Mouse (Mus musculus) T-helper 17 cell (primary cell): ENCODE results near the gene Hist1h4b.

Experiments
- in situ Hi-C, 2 experiments: fragments of 300-600 bp; cut with MboI, MseI; formaldehyde crosslinking; loops; 1 replicate in 1 of 2; 2 replicates in 1 of 2; pipeline ENCODE4 v1.15.1; 2025; ENCODE audit warnings: high pct_unique_total_duplicates in 2 of 2

Gene Hist1h4b

DNA sequence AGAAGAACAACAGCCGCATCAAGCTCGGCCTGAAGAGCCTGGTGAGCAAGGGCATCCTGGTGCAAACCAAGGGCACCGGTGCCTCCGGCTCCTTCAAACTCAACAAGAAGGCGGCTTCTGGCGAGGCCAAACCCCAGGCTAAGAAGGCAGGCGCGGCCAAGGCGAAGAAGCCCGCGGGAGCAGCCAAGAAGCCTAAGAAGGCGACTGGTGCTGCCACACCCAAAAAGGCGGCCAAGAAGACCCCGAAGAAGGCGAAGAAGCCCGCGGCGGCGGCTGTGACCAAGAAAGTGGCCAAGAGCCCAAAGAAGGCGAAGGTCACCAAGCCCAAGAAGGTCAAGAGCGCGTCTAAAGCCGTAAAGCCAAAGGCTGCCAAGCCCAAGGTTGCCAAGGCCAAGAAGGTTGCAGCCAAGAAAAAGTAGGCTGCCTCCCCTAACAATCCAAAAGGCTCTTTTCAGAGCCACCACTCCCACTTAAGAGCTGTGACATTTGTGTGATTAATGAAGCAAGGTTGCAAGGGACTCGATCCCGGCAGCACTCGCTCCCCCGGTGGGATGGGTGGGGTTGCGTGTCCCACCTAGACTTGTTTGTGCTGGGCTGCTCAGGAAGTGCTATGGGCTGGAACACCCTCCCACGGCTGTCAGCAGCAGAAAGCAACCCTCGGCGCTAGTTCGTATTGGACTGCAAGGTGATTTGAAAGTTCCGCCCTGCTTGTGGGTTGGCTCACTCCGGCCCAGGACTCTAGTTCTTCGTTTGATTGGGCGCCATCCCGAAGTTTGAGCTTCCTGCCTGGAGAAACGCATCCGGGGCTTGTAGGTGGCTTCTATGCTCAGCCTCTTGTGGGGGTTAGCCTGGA is 17.5 kb upstream of the Hist1h4b start:
- in situ Hi-C loops: loop anchor here in 1 of 2 experiments (5.0 kb wide), 2 partner anchors 37 to 112 kb away; no protein-coding TSS in a partner anchor

DNA sequence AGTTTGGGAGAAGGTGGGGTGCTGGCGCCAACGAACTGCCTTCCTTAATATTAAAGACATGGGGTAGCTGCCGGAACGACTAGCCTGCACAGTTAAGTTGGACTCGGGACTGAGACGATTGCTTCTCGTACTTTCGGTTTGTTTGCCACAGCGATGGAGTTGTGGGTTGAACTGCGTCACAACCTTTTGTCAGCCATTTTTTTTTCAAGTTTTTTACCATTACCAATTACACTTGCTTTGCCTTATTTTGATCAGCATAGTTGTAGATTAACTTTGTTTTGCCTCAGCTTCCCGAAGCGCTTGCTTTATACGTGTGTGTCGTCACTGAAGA is 16.9 kb upstream of the Hist1h4b start:
- in situ Hi-C loops: loop anchor here in 1 of 2 experiments (5.0 kb wide), 2 partner anchors 38 to 113 kb away; no protein-coding TSS in a partner anchor

DNA sequence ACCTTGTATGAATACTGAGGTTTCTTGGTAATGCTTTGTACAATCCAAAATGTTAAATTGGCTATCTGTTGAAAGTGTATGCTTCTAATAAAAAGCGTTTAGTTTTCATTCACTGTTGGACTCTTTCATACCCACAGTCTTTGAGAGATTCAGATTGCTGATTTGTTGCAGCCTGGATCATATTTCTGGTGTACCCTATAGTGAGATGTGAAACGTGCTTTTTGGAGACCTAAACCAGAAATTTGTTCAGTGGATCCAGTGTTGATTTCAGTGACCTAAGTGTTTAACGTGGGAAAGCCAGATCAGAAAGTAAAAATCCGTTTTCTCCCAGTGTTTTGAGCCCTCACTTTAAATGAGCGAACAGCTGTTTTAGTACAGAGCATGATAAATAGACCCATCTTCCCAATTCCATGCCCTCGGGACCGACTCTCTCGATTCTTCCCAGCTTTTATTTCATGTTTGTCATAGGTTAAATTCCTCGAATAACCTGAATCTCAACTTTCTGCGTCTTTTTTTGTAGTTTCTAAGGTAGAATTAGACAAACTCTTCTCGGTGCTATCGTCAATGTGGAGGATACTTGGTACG is 16.5 kb upstream of the Hist1h4b start:
- in situ Hi-C loops: no loop called here

DNA sequence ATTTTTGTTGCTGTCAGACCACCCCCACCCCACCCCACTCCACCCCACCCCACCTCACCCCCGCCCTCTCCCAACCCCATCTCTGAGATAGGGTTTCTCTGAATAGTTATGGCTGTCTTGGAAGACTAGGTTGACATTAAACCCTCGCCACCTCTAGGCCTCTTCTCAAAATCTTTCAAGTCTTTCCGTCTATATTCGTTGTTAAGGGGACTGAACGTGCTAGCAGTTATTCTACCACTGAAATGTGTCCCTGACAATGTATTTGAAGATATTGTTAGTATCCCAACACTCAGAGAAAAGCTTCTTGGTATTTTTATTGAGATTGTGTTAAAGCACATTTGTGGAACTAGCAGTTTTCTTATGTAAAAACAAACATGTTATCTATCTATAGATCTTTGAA is 15.9 kb upstream of the Hist1h4b start:
- in situ Hi-C loops: no loop called here

DNA sequence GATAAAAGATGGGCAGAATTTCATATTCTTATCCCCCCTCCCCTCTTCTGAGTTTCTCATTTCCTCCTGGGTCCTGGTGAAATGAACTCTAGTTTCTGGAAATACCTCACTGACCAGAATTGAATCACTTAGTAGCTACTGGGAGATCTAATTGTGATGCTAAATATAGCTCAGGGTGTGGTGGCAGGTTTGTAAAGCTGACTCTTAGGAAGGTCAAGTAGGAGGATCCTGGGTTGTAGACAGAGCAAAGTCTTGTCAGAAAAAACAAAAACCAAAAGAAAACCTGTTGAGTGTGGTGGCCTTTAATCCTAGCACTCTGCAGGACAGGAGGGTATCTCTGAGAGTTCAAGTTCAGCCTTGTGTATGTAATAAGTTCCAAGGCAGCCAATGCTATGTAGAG is 14.8 kb upstream of the Hist1h4b start:
- in situ Hi-C loops: no loop called here

DNA sequence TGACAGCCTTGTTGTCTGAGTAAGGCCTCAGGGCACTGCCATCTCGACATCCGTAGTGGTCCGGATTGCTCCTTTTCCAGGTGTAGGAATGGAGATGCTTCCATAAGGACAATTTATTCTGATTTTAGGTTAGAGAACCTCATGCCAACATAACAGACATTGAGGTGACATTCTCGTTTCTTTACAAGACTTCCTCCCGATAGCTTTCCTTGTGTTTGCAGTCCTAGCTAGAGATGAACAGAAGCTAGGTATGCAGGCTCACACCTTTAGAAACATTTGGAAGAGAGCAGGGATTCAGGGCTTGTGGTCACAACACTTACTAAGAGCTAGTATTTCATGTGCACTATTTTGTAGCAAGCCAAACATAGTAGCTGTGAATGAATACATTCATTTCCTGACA is 13.6 kb upstream of the Hist1h4b start:
- in situ Hi-C loops: no loop called here

DNA sequence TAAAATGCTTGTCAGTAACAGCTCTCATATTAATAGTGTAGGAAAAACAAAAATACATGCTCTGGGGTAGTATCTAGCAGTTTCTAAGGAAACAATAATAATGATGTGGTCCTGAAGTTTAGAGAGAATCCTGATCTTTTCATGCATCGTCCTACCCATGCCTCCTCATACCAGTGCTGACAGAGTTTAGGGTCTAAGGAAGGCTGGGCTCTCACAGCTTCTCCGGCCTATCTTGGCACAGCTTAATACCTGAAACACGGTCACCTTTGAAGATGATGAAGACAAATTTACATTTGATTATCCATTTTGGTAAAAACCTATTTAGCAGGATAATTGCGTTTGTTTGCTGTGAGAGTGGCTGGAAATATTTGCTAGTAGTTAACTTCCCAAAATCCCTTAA is 12.8 kb upstream of the Hist1h4b start:
- in situ Hi-C loops: no loop called here

DNA sequence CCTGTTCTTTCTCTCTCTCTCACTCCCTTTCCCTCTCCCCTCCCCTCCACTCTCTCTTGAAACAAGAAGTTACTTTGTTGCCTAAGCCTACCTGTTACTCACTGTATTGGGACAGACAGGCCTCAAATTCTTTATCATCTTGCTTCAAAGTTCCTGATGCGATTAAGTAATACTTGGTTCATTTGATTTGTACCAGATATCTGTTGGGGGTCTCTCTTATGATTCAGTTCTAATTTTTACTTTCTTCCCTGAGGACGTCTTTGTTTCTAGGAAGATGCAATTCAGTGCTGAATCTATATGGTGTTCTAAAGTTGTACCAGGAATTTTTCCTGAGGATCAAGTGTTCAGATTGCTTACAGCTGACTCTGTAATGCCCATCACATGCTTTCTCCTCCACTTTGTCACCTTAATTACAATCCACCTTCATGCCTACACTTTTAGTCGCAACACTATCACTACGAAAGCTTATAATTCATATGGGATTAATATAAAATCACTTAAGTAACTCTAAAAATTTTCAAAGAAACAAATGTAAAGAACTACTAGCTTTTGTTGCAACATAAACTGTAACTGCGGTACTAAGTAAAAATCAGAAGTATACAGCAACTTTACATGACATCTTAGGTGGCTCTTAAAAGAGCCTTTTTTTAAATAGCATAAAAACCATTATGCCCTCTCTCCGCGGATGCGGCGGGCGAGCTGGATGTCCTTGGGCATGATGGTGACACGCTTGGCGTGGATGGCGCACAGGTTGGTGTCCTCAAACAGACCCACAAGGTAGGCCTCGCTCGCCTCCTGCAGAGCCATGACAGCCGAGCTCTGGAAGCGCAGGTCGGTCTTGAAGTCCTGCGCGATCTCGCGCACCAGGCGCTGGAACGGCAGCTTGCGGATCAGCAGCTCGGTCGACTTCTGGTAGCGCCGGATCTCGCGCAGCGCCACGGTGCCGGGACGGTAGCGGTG is 12.1 kb upstream of the Hist1h4b start:
- in situ Hi-C loops: loop anchor here (5.0 kb wide), 1 partner anchor 1707 kb away; the partner anchor contains the start of genes Hist1h2ah (in 2 of the 2) and Hist1h2bk (in 2 of the 2)

DNA sequence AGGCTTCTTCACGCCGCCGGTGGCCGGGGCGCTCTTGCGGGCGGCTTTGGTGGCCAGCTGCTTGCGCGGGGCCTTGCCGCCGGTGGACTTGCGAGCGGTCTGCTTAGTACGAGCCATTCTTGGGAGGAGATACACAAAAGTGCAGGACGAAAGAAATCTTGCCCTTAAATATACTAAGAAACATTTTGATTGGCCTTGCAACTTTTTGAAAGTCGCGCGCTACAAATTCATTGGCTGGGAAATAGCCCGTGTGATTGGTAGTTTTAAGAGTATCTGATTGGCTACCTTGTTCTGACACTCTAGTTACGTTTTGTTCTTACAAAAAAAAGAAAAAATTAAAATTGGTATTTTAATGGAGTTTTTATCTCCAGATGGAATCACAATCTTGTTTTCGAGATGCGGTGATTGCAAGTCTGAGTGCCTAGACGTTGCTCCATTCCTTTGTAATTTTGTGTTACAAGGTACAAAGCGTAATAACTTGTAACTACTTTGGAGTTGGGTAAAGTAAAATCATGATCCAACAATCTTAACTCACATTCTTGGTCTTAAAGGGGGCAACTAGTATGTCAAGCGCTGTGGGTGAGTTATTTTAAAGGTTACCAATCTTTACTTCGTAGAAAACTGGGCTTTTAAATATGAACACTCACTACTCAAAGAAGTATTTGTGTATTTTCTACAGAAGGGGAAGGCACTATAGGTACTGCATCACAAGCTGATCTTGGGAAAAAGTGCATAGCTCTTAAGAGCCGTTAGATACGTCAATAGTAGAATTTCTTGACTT is 11.2 kb upstream of the Hist1h4b start, which contains the start of gene Hist1h3c:
Gene Hist1h3c, minus strand, starts transcription at position 222 of the 781 bp plus-strand sequence.
- in situ Hi-C loops: loop anchor here (5.0 kb wide), 1 partner anchor 1708 kb away; the partner anchor contains the start of genes Hist1h2ah (in 2 of the 2) and Hist1h2bk (in 2 of the 2)

DNA sequence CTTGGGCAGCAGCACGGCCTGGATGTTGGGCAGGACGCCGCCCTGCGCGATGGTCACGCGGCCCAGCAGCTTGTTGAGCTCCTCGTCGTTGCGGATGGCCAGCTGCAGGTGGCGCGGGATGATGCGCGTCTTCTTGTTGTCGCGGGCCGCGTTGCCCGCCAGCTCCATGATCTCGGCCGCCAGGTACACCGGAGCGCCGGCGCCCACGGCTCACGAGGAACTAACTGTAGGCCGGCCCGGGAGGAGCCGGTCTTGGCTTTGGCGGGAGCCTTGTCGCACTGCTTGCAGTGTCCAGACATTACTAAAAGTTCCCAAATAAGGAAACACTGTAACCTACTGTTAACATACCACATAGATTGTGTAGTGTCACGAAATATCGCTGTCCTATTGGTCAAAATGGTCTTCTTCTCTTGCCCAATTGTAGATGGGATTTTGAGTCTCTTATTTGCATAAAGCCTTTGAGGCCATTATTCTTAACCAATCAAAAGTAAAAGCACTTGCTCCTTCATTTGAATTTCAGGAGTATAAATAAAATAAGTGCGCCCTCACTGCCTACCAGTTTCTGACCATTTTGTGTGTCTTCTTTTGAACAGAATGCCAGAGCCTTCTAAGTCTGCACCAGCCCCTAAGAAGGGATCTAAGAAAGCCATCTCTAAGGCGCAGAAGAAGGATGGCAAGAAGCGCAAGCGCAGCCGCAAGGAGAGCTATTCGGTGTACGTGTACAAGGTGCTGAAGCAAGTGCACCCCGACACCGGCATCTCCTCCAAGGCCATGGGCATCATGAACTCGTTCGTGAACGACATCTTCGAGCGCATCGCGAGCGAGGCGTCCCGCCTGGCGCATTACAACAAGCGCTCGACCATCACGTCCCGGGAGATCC is 10.4 kb upstream of the Hist1h4b start, which contains the start of gene Hist1h2bb:
Gene Hist1h2bb, plus strand, starts transcription at position 534 of the 880 bp plus-strand sequence.
- in situ Hi-C loops: loop anchor here (5.0 kb wide), 1 partner anchor 1709 kb away; the partner anchor contains the start of genes Hist1h2ah (in 2 of the 2) and Hist1h2bk (in 2 of the 2)

DNA sequence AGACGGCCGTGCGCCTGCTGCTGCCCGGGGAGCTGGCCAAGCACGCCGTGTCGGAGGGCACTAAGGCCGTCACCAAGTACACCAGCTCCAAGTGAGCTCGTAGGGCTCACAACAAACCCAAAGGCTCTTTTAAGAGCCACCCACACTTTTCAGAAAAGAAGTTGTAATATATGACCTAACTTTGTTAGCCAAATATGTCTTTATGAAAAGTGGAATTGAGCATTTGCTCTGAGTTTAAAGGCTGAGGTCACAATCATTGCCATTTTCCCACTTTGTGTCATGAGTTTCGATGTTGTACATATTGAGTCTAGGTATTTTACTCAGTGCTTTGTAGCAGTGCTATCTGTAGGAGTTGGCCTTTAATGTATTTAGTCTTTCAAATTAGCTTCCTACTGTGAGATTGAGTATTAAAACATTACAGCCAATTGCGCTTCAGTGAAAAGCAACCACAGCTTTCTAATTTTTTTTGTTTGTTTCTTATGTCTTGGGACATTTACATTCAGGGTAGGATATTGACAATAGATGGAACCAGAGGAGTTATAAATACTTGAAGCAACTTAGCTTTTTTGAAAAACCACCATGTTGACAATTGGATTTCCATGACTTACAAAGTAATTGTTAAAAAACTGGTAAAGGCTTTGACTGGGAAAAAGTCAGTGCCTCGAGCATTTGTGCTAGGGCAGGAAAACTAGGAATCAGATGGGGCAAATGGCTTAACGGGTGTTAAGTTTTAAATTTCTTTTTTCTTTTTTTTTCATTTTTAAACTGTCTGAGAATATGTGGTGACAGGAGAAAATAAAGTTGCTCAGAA is 9.5 kb upstream of the Hist1h4b start:
- in situ Hi-C loops: loop anchor here (5.0 kb wide), 1 partner anchor 1710 kb away; the partner anchor contains the start of genes Hist1h2ah (in 2 of the 2) and Hist1h2bk (in 2 of the 2)

DNA sequence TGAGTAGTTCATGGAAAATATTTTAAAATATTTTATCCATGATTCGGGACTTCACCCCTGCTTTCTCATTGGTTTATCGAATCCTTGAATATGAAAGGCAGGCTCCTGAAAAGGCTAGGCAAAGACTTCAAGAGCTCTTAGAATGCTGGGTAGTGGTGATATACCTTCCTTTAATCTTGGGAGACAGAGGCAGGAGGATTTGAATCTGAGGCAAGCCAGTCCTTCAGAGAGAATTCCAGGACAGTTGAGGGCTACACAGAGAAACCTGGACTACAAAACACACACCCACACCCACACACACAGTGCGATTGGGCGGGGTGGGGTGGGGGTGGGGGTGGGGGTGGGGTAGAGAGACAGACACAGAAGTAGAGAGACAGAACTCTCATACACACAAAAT is 8.9 kb upstream of the Hist1h4b start:
- in situ Hi-C loops: loop anchor here (5.0 kb wide), 1 partner anchor 1711 kb away; the partner anchor contains the start of genes Hist1h2ah (in 2 of the 2) and Hist1h2bk (in 2 of the 2)

DNA sequence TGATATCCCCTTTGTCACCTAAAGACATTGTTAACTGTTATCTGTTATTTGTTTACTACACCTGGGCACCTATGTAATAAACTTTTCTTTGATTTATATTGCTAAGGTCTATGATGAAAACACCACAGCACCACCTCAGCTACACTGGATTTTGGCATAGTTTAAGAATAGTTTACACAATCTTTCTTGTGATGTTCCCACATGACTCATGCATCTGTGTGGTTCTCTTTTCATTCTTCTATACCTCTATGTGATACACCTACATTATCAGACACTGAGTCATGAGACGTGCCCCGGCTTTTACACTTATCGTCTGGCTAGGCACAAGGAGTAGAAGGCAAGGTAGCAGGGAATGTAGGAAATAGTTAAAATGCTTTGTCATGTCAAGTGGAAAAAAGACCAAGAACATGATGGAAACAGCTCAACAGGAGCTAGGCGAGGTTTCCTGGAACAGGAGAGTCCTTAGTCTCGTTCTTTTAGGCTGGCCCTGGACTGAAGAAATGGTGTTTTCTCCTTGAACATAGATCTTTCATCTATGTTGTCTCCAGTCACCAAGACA is 7.2 kb upstream of the Hist1h4b start:
- in situ Hi-C loops: loop anchor here (5.0 to 25.0 kb wide), 3 partner anchors 305 to 1962 kb away; partner anchors contain the start of genes Hist1h1b (in 2 of the 2), Hist1h2ah (in 2 of the 2), Hist1h2an (in 2 of the 2) and Hist1h2bk (in 2 of the 2)

DNA sequence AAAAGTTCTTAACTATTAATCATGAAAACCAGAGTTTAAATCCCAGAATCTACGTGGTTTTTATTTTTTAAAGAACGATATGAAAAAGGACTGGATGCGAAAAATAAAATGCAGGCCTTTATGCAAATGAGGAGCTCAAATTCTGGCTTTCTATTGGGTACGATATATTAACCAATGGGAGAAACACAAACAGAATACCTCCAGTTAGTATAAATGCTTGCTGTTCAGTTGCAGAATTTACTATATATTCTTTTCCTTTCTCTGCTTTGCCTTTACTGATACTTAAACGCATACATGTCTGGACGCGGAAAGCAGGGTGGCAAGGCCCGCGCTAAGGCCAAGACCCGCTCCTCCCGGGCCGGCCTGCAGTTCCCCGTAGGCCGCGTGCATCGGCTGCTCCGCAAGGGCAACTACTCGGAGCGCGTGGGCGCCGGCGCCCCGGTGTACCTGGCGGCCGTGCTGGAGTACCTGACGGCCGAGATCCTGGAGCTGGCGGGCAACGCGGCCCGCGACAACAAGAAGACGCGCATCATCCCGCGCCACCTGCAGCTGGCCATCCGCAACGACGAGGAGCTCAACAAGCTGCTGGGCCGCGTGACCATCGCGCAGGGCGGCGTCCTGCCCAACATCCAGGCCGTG is 5.9 kb upstream of the Hist1h4b start, which contains the start of gene Hist1h2ab:
Gene Hist1h2ab, plus strand, starts transcription at position 288 of the 639 bp plus-strand sequence.
- in situ Hi-C loops: loop anchor here (10.0 to 25.0 kb wide), 2 partner anchors 306 to 1964 kb away; partner anchors contain the start of genes Hist1h1b (in 2 of the 2), Hist1h2an (in 2 of the 2), Hist1h2bp (in 2 of the 2) and Hist1h3i (in 2 of the 2)

DNA sequence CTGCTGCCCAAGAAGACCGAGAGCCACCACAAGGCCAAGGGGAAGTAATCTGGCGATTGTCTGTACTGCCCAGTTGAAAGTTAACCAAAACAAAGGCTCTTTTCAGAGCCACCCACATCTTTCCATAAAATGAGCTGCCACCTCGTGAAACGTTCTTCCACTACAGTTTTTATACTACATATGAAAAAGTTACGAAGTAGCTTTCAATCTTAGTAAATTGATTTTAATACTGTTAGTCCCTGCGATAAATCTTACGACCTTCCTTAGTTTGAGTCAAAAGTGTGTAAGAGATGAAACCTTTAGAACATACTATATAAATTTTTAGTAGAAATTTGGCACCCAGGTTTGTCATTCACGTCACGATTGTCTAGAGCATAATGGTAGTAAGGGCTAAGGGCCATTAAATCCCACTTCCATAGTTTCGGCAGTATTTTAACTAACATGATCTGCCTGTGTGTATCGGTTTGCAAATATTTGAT is 5.3 kb upstream of the Hist1h4b start:
- in situ Hi-C loops: loop anchor here (10.0 to 25.0 kb wide), 2 partner anchors 307 to 1964 kb away; partner anchors contain the start of genes Hist1h1b (in 2 of the 2), Hist1h2an (in 2 of the 2), Hist1h2bp (in 2 of the 2) and Hist1h3i (in 2 of the 2)

DNA sequence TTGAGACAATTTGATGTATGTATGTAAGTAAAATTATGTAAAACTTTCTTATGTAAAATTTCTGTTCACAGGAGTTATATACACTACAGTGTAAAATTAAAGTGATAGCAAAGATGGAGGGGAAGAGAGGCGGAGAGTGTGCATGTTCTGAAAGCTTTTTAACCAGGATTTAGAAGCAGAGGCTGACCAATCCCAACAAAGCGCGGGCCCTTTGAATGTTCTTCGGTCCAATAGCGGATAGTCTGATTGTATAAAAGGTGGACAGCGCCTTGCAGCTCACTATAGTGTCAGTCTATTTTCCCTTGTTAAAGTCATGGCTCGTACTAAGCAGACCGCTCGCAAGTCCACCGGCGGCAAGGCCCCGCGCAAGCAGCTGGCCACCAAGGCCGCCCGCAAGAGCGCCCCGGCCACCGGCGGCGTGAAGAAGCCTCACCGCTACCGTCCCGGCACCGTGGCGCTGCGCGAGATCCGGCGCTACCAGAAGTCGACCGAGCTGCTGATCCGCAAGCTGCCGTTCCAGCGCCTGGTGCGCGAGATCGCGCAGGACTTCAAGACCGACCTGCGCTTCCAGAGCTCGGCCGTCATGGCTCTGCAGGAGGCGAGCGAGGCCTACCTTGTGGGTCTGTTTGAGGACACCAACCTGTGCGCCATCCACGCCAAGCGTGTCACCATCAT is 4.6 kb upstream of the Hist1h4b start, which contains the start of gene Hist1h3b:
Gene Hist1h3b, plus strand, starts transcription at position 201 of the 675 bp plus-strand sequence.
- in situ Hi-C loops: loop anchor here (10.0 to 25.0 kb wide), 2 partner anchors 307 to 1965 kb away; partner anchors contain the start of genes Hist1h1b (in 2 of the 2), Hist1h2an (in 2 of the 2), Hist1h2bp (in 2 of the 2) and Hist1h3i (in 2 of the 2)
